In the genomic region with DNA sequence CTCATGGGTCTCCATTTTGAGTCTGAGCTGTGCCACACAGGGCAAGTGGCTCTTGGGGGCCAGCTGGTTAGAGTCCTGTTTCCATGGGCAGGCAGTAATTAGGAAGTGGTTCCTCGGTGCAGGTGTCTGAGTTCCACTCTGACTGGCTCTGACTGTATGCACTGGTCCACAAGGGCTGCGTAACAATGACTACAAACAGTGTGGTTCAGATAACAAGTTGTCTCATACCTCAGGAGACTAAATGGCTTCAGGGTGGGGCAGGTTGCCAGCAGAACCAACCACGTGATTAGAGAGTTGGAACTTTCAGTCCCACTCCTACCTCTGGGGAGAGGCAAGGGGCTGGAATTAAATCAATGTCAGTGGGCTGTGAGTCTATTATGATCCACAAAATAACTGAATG, we compare ENCODE assay signal across 11 mouse cellular contexts. TPM values are rescaled to one million over a fixed set of nuclear protein-coding genes. Genes with fewer than 3 reads are reported as not detected.
DNase-seq lines count a peak whose midpoint lies in the region; ATAC-seq and TF ChIP-seq lines count a peak whose summit lies in the region.
"Had no signal": no experiment of that assay in that cellular context is flagged by ENCODE, and none has a peak within 500 bp of the region (broad histone marks: within the 10 kb centered on the region; RNA-seq: fewer than 3 reads in every experiment).

No protein-coding gene starts in this region.

- TF ChIP-seq CTCF in hindbrain, postnatal 0 days (IDR thresholded peaks at IDR 0.05; ENCODE audit: low read depth), result no peak
- no peak for TF ChIP-seq CTCF in E14TG2a.4 (conservative IDR thresholded peaks at IDR 0.05; ENCODE audit: low read length)

- WGBS in hindbrain, postnatal 0 days, result 68% methylated on average over 3 of the region's 3 CpGs
- 79% methylated on average over 3 of the region's 3 CpGs for WGBS in hindbrain, embryonic 13.5 days
- WGBS in intestine, embryonic 15.5 days, result 59% methylated on average over 3 of the region's 3 CpGs

- 0 out of 2 replicates have a peak, but pooled peaks have one; percentile 10 for ATAC-seq in hindbrain, postnatal 0 days
- no peak; the same call in 1 of the 2 replicates for ATAC-seq in hindbrain, embryonic 13.5 days (ENCODE audit: low FRiP score)
- peak; percentile 46 for ATAC-seq in intestine, embryonic 15.5 days
- peak; percentile 63 for ATAC-seq in megakaryocyte progenitor cell, adult 5-6 weeks (replicated peaks; ENCODE audit: poor library complexity)
- ATAC-seq: Patski had no signal

- no peaks in the 10 kb centered on the region for H3K9me3 ChIP-seq in hindbrain, postnatal 0 days (ENCODE audit: low read length)
- no peaks in the 10 kb centered on the region for H3K9me3 ChIP-seq in hindbrain, embryonic 13.5 days
- H3K9me3 ChIP-seq in E14TG2a.4 (ENCODE audit: low read length), result no peaks in the 10 kb centered on the region
- H3K9me3 ChIP-seq in intestine, embryonic 15.5 days, result no peaks in the 10 kb centered on the region
- H3K9me3 ChIP-seq: hindbrain, embryonic 10.5 days had no signal

- no peak overlapping the region for H3K4me3 ChIP-seq in hindbrain, postnatal 0 days (ENCODE audit: low read length)
- no peak overlapping the region for H3K4me3 ChIP-seq in hindbrain, embryonic 13.5 days
- peak overlapping the region; percentile 17; the same call in 1 of the 2 replicates for H3K4me3 ChIP-seq in E14TG2a.4 (replicated peaks; ENCODE audit: low read length)
- no peak overlapping the region for H3K4me3 ChIP-seq in intestine, embryonic 15.5 days (replicated peaks)
- H3K4me3 ChIP-seq: hindbrain, embryonic 10.5 days had no signal

- 0 out of 2 replicates have a peak, but pooled peaks cover 4% of the 10 kb centered on the region for H3K4me1 ChIP-seq in hindbrain, postnatal 0 days (ENCODE audit: insufficient read depth, low read length)
- peaks cover 41% of the 10 kb centered on the region for H3K4me1 ChIP-seq in hindbrain, embryonic 13.5 days (replicated peaks)
- H3K4me1 ChIP-seq in E14TG2a.4 (replicated peaks; ENCODE audit: low read depth, low read length), result peaks cover 51% of the 10 kb centered on the region
- peaks cover 23% of the 10 kb centered on the region for H3K4me1 ChIP-seq in intestine, embryonic 15.5 days (replicated peaks)

- no peaks in the 10 kb centered on the region for H3K36me3 ChIP-seq in hindbrain, postnatal 0 days (ENCODE audit: insufficient read depth, low read length)
- 0 out of 2 replicates have a peak, but pooled peaks cover 3% of the 10 kb centered on the region for H3K36me3 ChIP-seq in hindbrain, embryonic 13.5 days
- H3K36me3 ChIP-seq in E14TG2a.4 (ENCODE audit: insufficient read depth, low read length), result no peaks in the 10 kb centered on the region; the same call in 1 of the 2 replicates
- H3K36me3 ChIP-seq in intestine, embryonic 15.5 days, result no peaks in the 10 kb centered on the region
- H3K36me3 ChIP-seq: hindbrain, embryonic 10.5 days had no signal

- no peak overlapping the region for H3K9ac ChIP-seq in hindbrain, postnatal 0 days (replicated peaks; ENCODE audit: low read length)
- no peak overlapping the region for H3K9ac ChIP-seq in hindbrain, embryonic 13.5 days
- H3K9ac ChIP-seq in intestine, embryonic 15.5 days, result no peak overlapping the region

- no peaks in the 10 kb centered on the region for H3K27me3 ChIP-seq in hindbrain, postnatal 0 days (ENCODE audit: insufficient read depth, low read length)
- H3K27me3 ChIP-seq in hindbrain, embryonic 13.5 days, result no peaks in the 10 kb centered on the region
- H3K27me3 ChIP-seq in E14TG2a.4 (ENCODE audit: insufficient read depth, low read length), result no peaks in the 10 kb centered on the region
- no peaks in the 10 kb centered on the region for H3K27me3 ChIP-seq in intestine, embryonic 15.5 days (replicated peaks)
- H3K27me3 ChIP-seq: Patski had no signal

- no peak overlapping the region for H3K27ac ChIP-seq in hindbrain, postnatal 0 days
- H3K27ac ChIP-seq in hindbrain, embryonic 13.5 days, result no peak overlapping the region
- H3K27ac ChIP-seq in intestine, embryonic 15.5 days, result no peak overlapping the region
- H3K27ac ChIP-seq: hindbrain, embryonic 10.5 days had no signal

- DNase-seq in hindbrain, postnatal 0 days (ENCODE audit: low spot score), result no peak
- no peak for DNase-seq in yolk sac, embryonic 10.5 days (ENCODE audit: low spot score)
- DNase-seq in left cerebral cortex, adult 18-20 months (ENCODE audit: low spot score in 2 of 2), result no peak
- no peak for DNase-seq in right cerebral cortex, postnatal 36 days (ENCODE audit: low spot score in 2 of 2)
- DNase-seq: cerebellum, adult 9-10 months had no signal

- no peak overlapping the region for H3K4me2 ChIP-seq in hindbrain, postnatal 0 days (ENCODE audit: low read depth, low read length)
- H3K4me2 ChIP-seq in hindbrain, embryonic 13.5 days, result no peak overlapping the region
- H3K4me2 ChIP-seq in intestine, embryonic 15.5 days (replicated peaks), result no peak overlapping the region

RNA-seq across cellular contexts. Expression of gene Bcr, which starts 59.0 kb away (rescaled TPM):
- total RNA-seq in hindbrain, postnatal 0 days (2014; rRNA removed), result 54.4 and 61.4 TPM in 2 replicates
- 10.1 and 10.5 TPM in 2 replicates for polyA plus RNA-seq in hindbrain, postnatal 0 days (2015; fragmentation: Nextera tagmentation; extraction: Ambion mirVana)
- polyA plus RNA-seq in hindbrain, embryonic 13.5 days (2015; fragmentation: Nextera tagmentation; extraction: Ambion mirVana), result 15.1 and 15.8 TPM in 2 replicates
- 11.7 and 12.9 TPM in 2 replicates for polyA plus RNA-seq in intestine, embryonic 15.5 days (2015; fragmentation: Nextera tagmentation; extraction: Ambion mirVana)
- 18.1 and 18.6 TPM in 2 replicates for total RNA-seq in megakaryocyte progenitor cell, adult 5-6 weeks (2015)
- total RNA-seq in megakaryocyte progenitor cell, adult 5-6 weeks (2017), result 23.0 and 28.2 TPM in 2 replicates
- total RNA-seq in left cerebral cortex, adult 18-20 months (2021), result 100 to 1,000 TPM; 102 to 109 TPM
